Mouse (Mus musculus) bone marrow macrophage, adult 2 months (primary cell): ENCODE results near the gene Lrpprc.

Experiments
- CTCF ChIP-seq: IDR thresholded peaks from 2 replicates; pipeline ENCODE4 v1.5.1; 2012; ENCODE audit warnings: low read depth, mild to moderate bottlenecking, low read length, moderate library complexity
- POLR2A ChIP-seq: IDR thresholded peaks from 2 replicates; pipeline ENCODE4 v1.6.1; 2012; ENCODE audit warnings: mild to moderate bottlenecking, low read depth, low read length, borderline replicate concordance

- TF ChIP-seq POLR2A (no peak), CTCF (no peak)
Measured at GRCm38 (mm10) chr17:84714930-84715329, 75.7 kb downstream of the Lrpprc start.
